25 mouse cellular contexts compared by ENCODE assay signal in genomic region chr10:17564895-17565620, GRCm38 (mm10).
DNase-seq lines count a peak whose midpoint lies in the region; ATAC-seq and TF ChIP-seq lines count a peak whose summit lies in the region.
"Had no signal": no experiment of that assay in that cellular context is flagged by ENCODE, and none has a peak within 500 bp of the region (broad histone marks: within the 10 kb centered on the region; RNA-seq: fewer than 3 reads in every experiment).

No protein-coding gene starts in this region.

- no peaks in the 10 kb centered on the region for H3K9me3 ChIP-seq in heart, embryonic 11.5 days (replicated peaks; ENCODE audit: control insufficient read depth, low read length)
- H3K9me3 ChIP-seq: embryonic facial prominence, embryonic 12.5 days; heart, embryonic 10.5 days; limb, embryonic 12.5 days; midbrain, embryonic 10.5 days; neural tube, embryonic 15.5 days; stomach, embryonic 15.5 days had no signal

- H3K4me2 ChIP-seq in heart, embryonic 11.5 days = no peak overlapping the region
- H3K4me2 ChIP-seq: embryonic facial prominence, embryonic 12.5 days; limb, embryonic 12.5 days; neural tube, embryonic 15.5 days; stomach, embryonic 15.5 days had no signal

- intact Hi-C loops in left cerebral cortex, adult 2 months (cut with DNase I) = loop anchor here (1.0 to 10.0 kb wide), 3 partner anchors 36 to 980 kb away; partner anchors contain the start of gene Cited2
- intact Hi-C loops in left cerebral cortex, postnatal 10 days (cut with DNase I) = no loop called here

- H3K4me3 ChIP-seq in left cerebral cortex, adult 2 months = no peak overlapping the region
- no peak overlapping the region for H3K4me3 ChIP-seq in cortical plate, adult 2 months (ENCODE audit: insufficient read depth, low read length)
- H3K4me3 ChIP-seq in heart, embryonic 11.5 days (ENCODE audit: low read depth, low read length) = no peak overlapping the region
- H3K4me3 ChIP-seq: embryonic facial prominence, embryonic 12.5 days; heart, embryonic 10.5 days; limb, embryonic 12.5 days; midbrain, embryonic 10.5 days; neural tube, embryonic 15.5 days; stomach, embryonic 15.5 days had no signal

- H3K36me3 ChIP-seq in heart, embryonic 11.5 days (ENCODE audit: control insufficient read depth, insufficient read depth, low read length) = no peaks in the 10 kb centered on the region
- H3K36me3 ChIP-seq: embryonic facial prominence, embryonic 12.5 days; heart, embryonic 10.5 days; limb, embryonic 12.5 days; midbrain, embryonic 10.5 days; neural tube, embryonic 15.5 days; stomach, embryonic 15.5 days had no signal

- no peak for ATAC-seq in heart, embryonic 11.5 days (replicated peaks; ENCODE audit: insufficient number of reproducible peaks, low FRiP score, low TSS enrichment)
- ATAC-seq: forebrain, embryonic 16.5 days; hindbrain, postnatal 0 days; lung, postnatal 0 days had no signal

- TF ChIP-seq CTCF in left cerebral cortex, adult 2 months (IDR thresholded peaks at IDR 0.05) = no peak
- no peak for TF ChIP-seq CTCF in cortical plate, adult 2 months (IDR thresholded peaks at IDR 0.05; ENCODE audit: extremely low read depth, insufficient read depth, low read length)

- no peak overlapping the region for H3K9ac ChIP-seq in heart, embryonic 11.5 days (ENCODE audit: low read depth, low read length)
- H3K9ac ChIP-seq: embryonic facial prominence, embryonic 12.5 days; limb, embryonic 12.5 days; liver, embryonic 14.5 days; neural tube, embryonic 15.5 days; stomach, embryonic 15.5 days had no signal

- DNase-seq in left cerebral cortex, adult 2 months (ENCODE audit: extremely low spot score in 1 of 2, low spot score in 2 of 2) = no peak
- no peak for DNase-seq in left cerebral cortex, postnatal 10 days (ENCODE audit: extremely low spot score in 1 of 2, low spot score in 2 of 2)
- peak; percentile 41 for DNase-seq in CD4-positive, CD25-positive, alpha-beta regulatory T cell, adult 2 months (ENCODE audit: low read depth, low spot score)
- DNase-seq in natural killer cell, adult 2 months (ENCODE audit: low spot score in 2 of 2) = peak; percentile 28 to 47
- DNase-seq in layer of hippocampus, adult 8-10 months (ENCODE audit: low spot score in 2 of 2) = no peak
- no peak for DNase-seq in thymus, postnatal 36 days
- DNase-seq: adrenal gland, postnatal 14 days; cerebellum, adult 18-20 months; cerebellum, postnatal 36 days; gastrocnemius, postnatal 14 days; kidney, adult 9 months; kidney, postnatal 36 days; retina, postnatal 1 day had no signal

- no peak for TF ChIP-seq POLR2A in cortical plate, adult 2 months (IDR thresholded peaks at IDR 0.05; ENCODE audit: extremely low read depth, insufficient read depth, low read length)

- H3K4me1 ChIP-seq in cortical plate, adult 2 months (ENCODE audit: control insufficient read depth, insufficient read depth, low read length) = peaks cover 3% of the 10 kb centered on the region; the same call in 1 of the 2 replicates
- peaks cover 9% of the 10 kb centered on the region for H3K4me1 ChIP-seq in heart, embryonic 11.5 days (ENCODE audit: control insufficient read depth, insufficient read depth, low read length)

- 56% methylated on average over 6 of the region's 6 CpGs for WGBS in heart, embryonic 11.5 days (ENCODE audit: insufficient replicate concordance)

- no peaks in the 10 kb centered on the region for H3K27me3 ChIP-seq in heart, embryonic 11.5 days (ENCODE audit: control insufficient read depth, insufficient read depth, low read length)
- H3K27me3 ChIP-seq: embryonic facial prominence, embryonic 12.5 days; limb, embryonic 12.5 days; neural tube, embryonic 15.5 days; stomach, embryonic 15.5 days had no signal

- peak overlapping the region; percentile 65; the same call in 1 of the 2 replicates for H3K27ac ChIP-seq in left cerebral cortex, adult 2 months
- peak overlapping the region; percentile 28; the same call in 1 of the 2 replicates for H3K27ac ChIP-seq in cortical plate, adult 2 months (ENCODE audit: insufficient read depth, low read length)
- H3K27ac ChIP-seq in heart, embryonic 11.5 days (ENCODE audit: low read depth, low read length) = no peak overlapping the region
- H3K27ac ChIP-seq: embryonic facial prominence, embryonic 12.5 days; heart, embryonic 10.5 days; hindbrain, postnatal 0 days; limb, embryonic 12.5 days; liver, embryonic 14.5 days; midbrain, embryonic 10.5 days; neural tube, embryonic 15.5 days; stomach, embryonic 15.5 days had no signal

Comparison
In these comparisons a context has a peak if more than half of its experiments do, and no peak if none do; other contexts are left out.
1. DNase-seq: peak in CD4-positive, CD25-positive, alpha-beta regulatory T cell, adult 2 months (single experiment) and natural killer cell, adult 2 months (2 of 2); none in left cerebral cortex, adult 2 months (0 of 2), left cerebral cortex, postnatal 10 days (0 of 2), layer of hippocampus, adult 8-10 months (0 of 2) and thymus, postnatal 36 days (0 of 2).